Mouse (Mus musculus) limb, embryonic 14.5 days (tissue): ENCODE data around the gene Gm20388. TPM values are rescaled to one million over a fixed set of nuclear protein-coding genes. Genes with fewer than 3 reads are reported as not detected.

Experiments
- ATAC-seq: fragments of 200-750 bp; cut with Nextera tagmentation; 2 replicates; pipeline ENCODE4 v1.8.0; 2017; ENCODE audit warnings: low read depth, moderate number of reproducible peaks, moderate TSS enrichment; ENCODE audit not compliant: low FRiP score
- DNase-seq: peaks from one replicate; pipeline ENCODE4 v3.0.0-alpha.2; 2015; ENCODE audit warnings: low spot score
- H3K27ac ChIP-seq: fragments of 300-500 bp; sonication (generic); replicated peaks from 2 replicates; pipeline ENCODE4 v1.5.1; 2014; ENCODE audit warnings: low read depth, mild to moderate bottlenecking, low read length, moderate library complexity, mixed read lengths
- H3K27me3 ChIP-seq: fragments of 300-500 bp; sonication (generic); 2 replicates; pipeline ENCODE4 v1.6.1; 2014; ENCODE audit warnings: low read length, mixed read lengths; ENCODE audit not compliant: control insufficient read depth, insufficient read depth
- H3K36me3 ChIP-seq: fragments of 300-500 bp; sonication (generic); 2 replicates; pipeline ENCODE4 v1.6.1; 2014; ENCODE audit warnings: mild to moderate bottlenecking, low read length, moderate library complexity, mixed read lengths; ENCODE audit not compliant: control insufficient read depth, insufficient read depth
- H3K4me1 ChIP-seq: fragments of 300-500 bp; sonication (generic); 2 replicates; pipeline ENCODE4 v1.6.1; 2014; ENCODE audit warnings: antibody characterized with exemption, low read length, mixed read lengths; ENCODE audit not compliant: control insufficient read depth, insufficient read depth
- H3K4me2 ChIP-seq: fragments of 300-500 bp; sonication (generic); replicated peaks from 2 replicates; pipeline ENCODE4 v1.6.1; 2014; ENCODE audit warnings: low read depth, mild to moderate bottlenecking, low read length, moderate library complexity; ENCODE audit not compliant: severe bottlenecking
- H3K4me3 ChIP-seq: fragments of 300-500 bp; sonication (generic); replicated peaks from 2 replicates; pipeline ENCODE4 v1.5.1; 2014; ENCODE audit warnings: low read length
- H3K9ac ChIP-seq: fragments of 300-500 bp; sonication (generic); 2 replicates; pipeline ENCODE4 v1.6.1; 2014; ENCODE audit warnings: mild to moderate bottlenecking, low read depth, low read length, moderate library complexity; ENCODE audit not compliant: severe bottlenecking
- H3K9me3 ChIP-seq: fragments of 300-500 bp; sonication (generic); 2 replicates; pipeline ENCODE4 v1.6.1; 2016; ENCODE audit warnings: low read length; ENCODE audit not compliant: control insufficient read depth
- POLR2A ChIP-seq: fragments of 200-500 bp; IDR thresholded peaks from 2 replicates; pipeline ENCODE4 v1.8.0; 2012; ENCODE audit warnings: inconsistent platforms, mild to moderate bottlenecking, moderate library complexity, borderline replicate concordance; ENCODE audit not compliant: insufficient read depth, insufficient read length; ENCODE audit errors: extremely low read depth
- WGBS: fragments of 180-500 bp; shearing (Covaris S2); extraction: QIAGEN DNeasy Blood & Tissue Kit; methylation state at CpG from one replicate; pipeline ENCODE4 v1.1.7; 2014; 5-methylcytosine and 5-hydroxymethylcytosine counted together
- polyA plus RNA-seq, 2 experiments: library from polyadenylated mRNA; depleted of rRNA in 1 of 2; stranded (reverse) in 1 of 2; unstranded in 1 of 2; fragments of >200 nt; fragmentation: Nextera tagmentation in 1 of 2; extraction: Ambion mirVana in 1 of 2; gene quantifications; 2 replicates each; pipeline versions ENCODE4 v1.2.1 to v1.2.3; 2012 to 2014

The Gm20388 gene
- polyA plus RNA-seq, 2 experiments: 1.9 to 49.9 TPM

- H3K9ac ChIP-seq: no peak overlapping the region
- 87% methylated on average over 5 of the region's 5 CpGs for WGBS
- H3K27ac ChIP-seq: no peak overlapping the region
- peaks cover 78% of the 10 kb centered on the region for H3K36me3 ChIP-seq
- no peak for TF ChIP-seq POLR2A
- H3K9me3 ChIP-seq: no peaks in the 10 kb centered on the region
- no peak for ATAC-seq
- no peak overlapping the region for H3K4me2 ChIP-seq
- H3K4me1 ChIP-seq: no peaks in the 10 kb centered on the region
- no peak for DNase-seq
- no peak overlapping the region for H3K4me3 ChIP-seq
- no peaks in the 10 kb centered on the region for H3K27me3 ChIP-seq
These were observed 1697.0 kb downstream of the Gm20388 start for GRCm38 (mm10) chr8:121607661-121608060.

GRCm38 (mm10) chr8:121609251-121609650, 1698.6 kb downstream of the Gm20388 start:
- no peak overlapping the region for H3K4me2 ChIP-seq
- H3K9me3 ChIP-seq: no peaks in the 10 kb centered on the region
- ATAC-seq: no peak
- H3K4me1 ChIP-seq: no peaks in the 10 kb centered on the region
- no peak overlapping the region for H3K27ac ChIP-seq
- no peak for TF ChIP-seq POLR2A
- H3K4me3 ChIP-seq: no peak overlapping the region
- H3K36me3 ChIP-seq: peaks cover 67% of the 10 kb centered on the region
- no peaks in the 10 kb centered on the region for H3K27me3 ChIP-seq
- no peak for DNase-seq
- 94% methylated on average over 15 of the region's 15 CpGs for WGBS
- no peak overlapping the region for H3K9ac ChIP-seq

- Histone ChIP-seq H3K4me2 (no peak overlapping the region), H3K4me3 (no peak overlapping the region), H3K27ac (no peak overlapping the region), H3K36me3 (peaks cover 63% of the 10 kb centered on the region), H3K27me3 (no peaks in the 10 kb centered on the region), H3K9me3 (no peaks in the 10 kb centered on the region), H3K4me1 (no peaks in the 10 kb centered on the region), H3K9ac (no peak overlapping the region)
- ATAC-seq (no peak), DNase-seq (no peak)
- 86% methylated on average over 11 of the region's 11 CpGs for WGBS
- no peak for TF ChIP-seq POLR2A
These were observed 1699.3 kb downstream of the Gm20388 start for GRCm38 (mm10) chr8:121609916-121610315.

- H3K4me3 ChIP-seq: no peak overlapping the region
- no peak for ATAC-seq
- H3K4me1 ChIP-seq: no peaks in the 10 kb centered on the region
- peaks cover 51% of the 10 kb centered on the region for H3K36me3 ChIP-seq
- no peak overlapping the region for H3K4me2 ChIP-seq
- H3K9ac ChIP-seq: no peak overlapping the region
- no peaks in the 10 kb centered on the region for H3K27me3 ChIP-seq
- no peak overlapping the region for H3K27ac ChIP-seq
- TF ChIP-seq POLR2A: no peak
- no peaks in the 10 kb centered on the region for H3K9me3 ChIP-seq
- DNase-seq: no peak
These were observed 1702.8 kb downstream of the Gm20388 start for GRCm38 (mm10) chr8:121613419-121613818.

GRCm38 (mm10) chr8:121619401-121619995, 1708.9 kb downstream of the Gm20388 start:
- WGBS: 71% methylated on average over 7 of the region's 7 CpGs
- Histone ChIP-seq H3K36me3 (peaks cover 28% of the 10 kb centered on the region), H3K27me3 (no peaks in the 10 kb centered on the region), H3K27ac (no peak overlapping the region), H3K9ac (no peak overlapping the region), H3K9me3 (no peaks in the 10 kb centered on the region), H3K4me2 (no peak overlapping the region), H3K4me1 (no peaks in the 10 kb centered on the region), H3K4me3 (no peak overlapping the region)
- ATAC-seq (no peak), DNase-seq (peak; percentile 18)
- no peak for TF ChIP-seq POLR2A

- WGBS: 81% methylated on average over 12 of the region's 12 CpGs
- H3K9ac ChIP-seq: no peak overlapping the region
- H3K4me2 ChIP-seq: no peak overlapping the region
- no peaks in the 10 kb centered on the region for H3K27me3 ChIP-seq
- no peaks in the 10 kb centered on the region for H3K9me3 ChIP-seq
- DNase-seq: peak; percentile 26
- H3K36me3 ChIP-seq: peaks cover 26% of the 10 kb centered on the region
- no peak overlapping the region for H3K27ac ChIP-seq
- TF ChIP-seq POLR2A: no peak
- ATAC-seq: no peak
- H3K4me3 ChIP-seq: no peak overlapping the region
- no peaks in the 10 kb centered on the region for H3K4me1 ChIP-seq
These were observed 1710.3 kb downstream of the Gm20388 start for GRCm38 (mm10) chr8:121620801-121621516.
